Mouse (Mus musculus): Measurements from ENCODE around the gene Krt33b. TPM values are rescaled to one million over a fixed set of nuclear protein-coding genes. Genes with fewer than 3 reads are reported as not detected.

The Krt33b gene
- polyA plus RNA-seq, 1 experiment from 2014 or later = not detected

DNA sequence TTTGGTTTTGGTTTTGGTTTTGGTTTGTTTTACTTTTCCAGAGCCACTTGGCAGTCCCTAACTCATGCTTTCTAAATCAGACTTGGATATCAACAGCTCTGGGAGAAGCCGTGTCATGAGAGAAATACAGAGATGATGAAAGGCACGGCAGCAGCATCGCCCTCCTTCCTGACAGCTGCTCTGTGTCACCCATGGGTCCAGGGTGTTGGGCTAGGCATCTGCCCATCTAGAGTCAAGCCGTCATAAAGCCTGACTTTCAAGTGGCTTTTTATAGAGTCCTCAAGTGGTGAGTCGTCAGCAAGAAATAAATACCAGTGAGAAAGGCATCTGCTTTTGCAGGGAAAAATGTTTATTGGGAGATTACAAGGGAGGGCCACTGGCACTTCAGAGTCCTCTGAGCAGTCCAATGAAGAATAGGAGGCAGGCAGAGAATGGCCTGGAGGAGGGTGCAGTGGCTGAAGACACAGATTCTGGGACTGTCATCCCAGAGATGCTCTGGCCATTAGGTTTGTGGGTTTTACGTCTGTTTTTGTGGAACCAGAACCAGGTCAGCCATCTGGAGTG lies 16.7 kb upstream of the Krt33b start:
- no peak for ATAC-seq (ENCODE audit: low read depth)
- H3K4me3 ChIP-seq (ENCODE audit: low read depth, low read length) = no peak overlapping the region
- no peak overlapping the region for H3K9ac ChIP-seq (replicated peaks; ENCODE audit: low read depth, low read length)
- H3K9me3 ChIP-seq (ENCODE audit: control insufficient read depth, low read length) = no peaks in the 10 kb centered on the region
- H3K4me2 ChIP-seq (ENCODE audit: low read depth, low read length) = no peak overlapping the region
- no peaks in the 10 kb centered on the region for H3K4me1 ChIP-seq (ENCODE audit: control insufficient read depth, insufficient read depth, low read length)
- 81% methylated on average over 6 of the region's 6 CpGs for WGBS
- H3K36me3 ChIP-seq (ENCODE audit: control insufficient read depth, insufficient read depth, low read length) = no peaks in the 10 kb centered on the region
- no peak overlapping the region for H3K27ac ChIP-seq (ENCODE audit: low read depth, low read length)
- H3K27me3 ChIP-seq (ENCODE audit: control insufficient read depth, insufficient read depth, low read length) = no peaks in the 10 kb centered on the region

- no peak within 1 kb of the TSS for H3K4me3 ChIP-seq (ENCODE audit: low read depth, low read length)
- no peak within 1 kb of the TSS for H3K27ac ChIP-seq (ENCODE audit: low read depth, low read length)
- H3K36me3 ChIP-seq (ENCODE audit: control insufficient read depth, insufficient read depth, low read length) = no peaks in the 10 kb centered on the region
- H3K9ac ChIP-seq (replicated peaks; ENCODE audit: low read depth, low read length) = no peak within 1 kb of the TSS
- 86% methylated on average over 6 of the region's 6 CpGs for WGBS
- no peak for ATAC-seq (ENCODE audit: low read depth)
- H3K27me3 ChIP-seq (ENCODE audit: control insufficient read depth, insufficient read depth, low read length) = no peaks in the 10 kb centered on the region
- H3K9me3 ChIP-seq (ENCODE audit: control insufficient read depth, low read length) = no peaks in the 10 kb centered on the region
- H3K4me1 ChIP-seq (ENCODE audit: control insufficient read depth, insufficient read depth, low read length) = no peaks in the 10 kb centered on the region
- no peak within 1 kb of the TSS for H3K4me2 ChIP-seq (ENCODE audit: low read depth, low read length)
Observed at GRCm38 (mm10) chr11:100041454-100041853, 11.8 kb upstream of the Krt33b start, which contains the start of gene Krt34. Gene Krt34 (minus strand): TSS chr11:100041554.

DNA sequence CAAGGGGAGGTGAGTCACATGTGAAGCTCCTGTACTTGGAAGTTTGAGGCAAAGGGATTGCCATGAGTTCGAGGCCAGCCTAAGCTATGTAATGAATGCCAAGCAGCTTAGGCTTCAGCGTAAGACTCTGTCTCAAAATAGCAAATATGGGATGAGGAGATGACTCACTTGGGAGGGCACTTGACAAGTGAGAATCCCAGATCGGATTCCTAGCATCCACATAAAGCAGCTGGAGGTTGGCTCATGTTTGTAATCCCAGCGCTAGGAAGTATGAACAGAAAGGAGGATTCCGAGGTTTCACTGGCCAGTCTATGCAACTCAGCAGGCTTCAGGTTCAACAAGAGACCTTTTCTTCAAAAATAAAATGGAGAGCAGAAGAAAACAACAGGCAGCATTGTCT lies 8.2 kb downstream of the Krt33b start:
- H3K9me3 ChIP-seq (ENCODE audit: control insufficient read depth, low read length) = no peaks in the 10 kb centered on the region
- ATAC-seq (ENCODE audit: low read depth) = no peak
- 83% methylated on average over 5 of the region's 5 CpGs for WGBS
- H3K4me3 ChIP-seq (ENCODE audit: low read depth, low read length) = no peak overlapping the region
- H3K36me3 ChIP-seq (ENCODE audit: control insufficient read depth, insufficient read depth, low read length) = no peaks in the 10 kb centered on the region
- H3K9ac ChIP-seq (replicated peaks; ENCODE audit: low read depth, low read length) = no peak overlapping the region
- no peaks in the 10 kb centered on the region for H3K27me3 ChIP-seq (ENCODE audit: control insufficient read depth, insufficient read depth, low read length)
- no peaks in the 10 kb centered on the region for H3K4me1 ChIP-seq (ENCODE audit: control insufficient read depth, insufficient read depth, low read length)
- H3K4me2 ChIP-seq (ENCODE audit: low read depth, low read length) = no peak overlapping the region
- H3K27ac ChIP-seq (ENCODE audit: low read depth, low read length) = no peak overlapping the region

DNA sequence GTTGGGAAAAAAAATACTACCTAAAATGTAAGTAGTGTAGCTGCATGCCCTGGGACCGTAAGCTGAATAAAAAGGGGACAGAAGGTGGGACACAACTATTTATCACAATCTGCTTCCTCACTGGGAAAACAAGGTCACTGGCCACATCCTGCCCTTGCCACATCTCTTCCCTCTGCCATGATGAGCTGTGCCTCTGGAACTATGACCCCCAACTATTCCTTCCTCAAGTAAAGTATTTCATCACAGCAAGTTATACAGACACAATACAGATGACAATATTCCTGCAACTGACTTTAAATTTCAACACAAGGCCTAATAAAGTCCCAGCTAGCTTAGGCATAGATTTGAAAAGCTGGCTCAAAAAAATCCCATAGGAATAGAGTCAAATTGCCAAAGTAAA lies 10.2 kb downstream of the Krt33b start:
- no peak for ATAC-seq (ENCODE audit: low read depth)
- H3K9ac ChIP-seq (replicated peaks; ENCODE audit: low read depth, low read length) = no peak overlapping the region
- 94% methylated on average over 1 of the region's 1 CpGs for WGBS
- H3K9me3 ChIP-seq (ENCODE audit: control insufficient read depth, low read length) = no peaks in the 10 kb centered on the region
- no peak overlapping the region for H3K27ac ChIP-seq (ENCODE audit: low read depth, low read length)
- H3K4me3 ChIP-seq (ENCODE audit: low read depth, low read length) = no peak overlapping the region
- no peaks in the 10 kb centered on the region for H3K4me1 ChIP-seq (ENCODE audit: control insufficient read depth, insufficient read depth, low read length)
- H3K27me3 ChIP-seq (ENCODE audit: control insufficient read depth, insufficient read depth, low read length) = no peaks in the 10 kb centered on the region
- no peak overlapping the region for H3K4me2 ChIP-seq (ENCODE audit: low read depth, low read length)
- no peaks in the 10 kb centered on the region for H3K36me3 ChIP-seq (ENCODE audit: control insufficient read depth, insufficient read depth, low read length)

DNA sequence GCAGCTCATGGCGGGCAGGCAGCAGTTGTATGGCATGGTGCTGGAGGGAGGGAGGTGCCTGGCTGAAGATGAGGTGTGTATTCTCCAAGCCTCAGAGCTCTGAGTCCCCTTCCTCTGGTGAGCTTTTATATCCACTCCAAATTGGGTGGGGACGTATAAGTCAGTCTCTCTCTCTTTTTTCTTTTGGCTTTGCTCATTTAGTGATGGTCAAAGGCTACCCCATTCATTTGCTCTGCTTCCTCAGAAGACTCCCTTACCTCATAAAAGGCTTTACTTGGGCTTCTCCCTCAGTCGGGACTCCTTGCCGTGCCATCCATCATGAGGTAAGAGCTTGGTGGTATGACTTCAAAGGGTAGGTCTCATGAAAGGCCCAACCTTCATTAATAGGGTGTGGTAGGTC lies 13.6 kb downstream of the Krt33b start, which contains the start of gene Krt33a:
Krt33a (minus strand) TSS at position 101 of the 400 bp plus-strand sequence.
- no peak within 1 kb of the TSS for H3K9ac ChIP-seq (replicated peaks; ENCODE audit: low read depth, low read length)

DNA sequence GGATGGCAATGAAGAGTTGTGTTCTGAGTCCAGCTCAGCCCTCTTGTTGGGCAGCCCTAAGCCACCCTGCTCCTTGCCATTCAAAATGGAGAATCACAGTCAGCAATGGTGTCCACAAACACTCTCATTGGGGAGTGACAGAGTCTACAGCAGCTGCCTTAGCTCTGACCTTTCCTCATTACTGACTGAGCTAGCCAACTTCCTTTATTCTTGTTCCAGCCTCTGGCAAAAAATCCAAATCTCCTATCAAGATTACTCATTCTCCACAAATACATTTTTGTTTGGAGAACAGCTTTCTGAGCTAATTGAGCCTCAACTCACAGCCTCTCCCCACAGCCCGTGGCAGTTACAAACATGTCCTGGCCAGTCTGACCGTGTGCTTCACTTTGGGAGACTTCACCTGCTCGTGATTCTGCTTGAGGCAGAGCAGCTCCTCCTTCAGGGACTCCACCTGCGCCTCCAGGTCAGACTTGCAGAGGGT lies 15.9 kb downstream of the Krt33b start:
- ATAC-seq (ENCODE audit: low read depth) = no peak
- H3K4me1 ChIP-seq (ENCODE audit: control insufficient read depth, insufficient read depth, low read length) = no peaks in the 10 kb centered on the region
- WGBS = 86% methylated on average over 4 of the region's 4 CpGs

More for the DNA sequence above, 13.6 kb downstream of the Krt33b start, which contains the start of gene Krt33a:
- Histone ChIP-seq H3K27ac (ENCODE audit: low read depth, low read length) (no peak within 1 kb of the TSS), H3K4me1 (ENCODE audit: control insufficient read depth, insufficient read depth, low read length) (no peaks in the 10 kb centered on the region), H3K4me3 (ENCODE audit: low read depth, low read length) (no peak within 1 kb of the TSS), H3K4me2 (ENCODE audit: low read depth, low read length) (no peak within 1 kb of the TSS), H3K9me3 (ENCODE audit: control insufficient read depth, low read length) (no peaks in the 10 kb centered on the region), H3K27me3 (ENCODE audit: control insufficient read depth, insufficient read depth, low read length) (no peaks in the 10 kb centered on the region), H3K36me3 (ENCODE audit: control insufficient read depth, insufficient read depth, low read length) (no peaks in the 10 kb centered on the region)
- no peak for ATAC-seq (ENCODE audit: low read depth)
- WGBS = 81% methylated on average over 4 of the region's 4 CpGs

DNA sequence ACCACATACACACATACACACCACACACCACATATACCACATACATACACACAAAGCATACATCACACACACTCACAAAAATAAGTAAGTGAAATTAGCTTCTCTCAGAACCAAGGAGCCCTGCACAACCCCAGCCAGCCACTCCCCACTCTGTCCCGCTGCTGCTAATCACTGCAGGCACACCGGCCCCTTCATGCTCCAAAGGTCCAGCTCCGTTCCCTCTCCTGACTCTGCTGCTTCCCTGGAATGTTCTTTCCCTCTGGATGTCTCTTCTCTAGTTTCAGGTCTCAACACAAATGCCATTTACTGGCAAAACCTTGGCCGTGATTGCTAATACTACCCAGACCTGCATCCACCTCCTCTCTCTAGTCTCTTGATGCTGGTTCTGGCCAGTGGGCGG lies 19.0 kb downstream of the Krt33b start:
- no peak overlapping the region for H3K4me2 ChIP-seq (ENCODE audit: low read depth, low read length)
- H3K36me3 ChIP-seq (ENCODE audit: control insufficient read depth, insufficient read depth, low read length) = no peaks in the 10 kb centered on the region
- no peak for ATAC-seq (ENCODE audit: low read depth)
- H3K27me3 ChIP-seq (ENCODE audit: control insufficient read depth, insufficient read depth, low read length) = no peaks in the 10 kb centered on the region
- WGBS = 85% methylated on average over 5 of the region's 5 CpGs
- H3K4me3 ChIP-seq (ENCODE audit: low read depth, low read length) = no peak overlapping the region
- H3K9ac ChIP-seq (replicated peaks; ENCODE audit: low read depth, low read length) = no peak overlapping the region
- H3K9me3 ChIP-seq (ENCODE audit: control insufficient read depth, low read length) = no peaks in the 10 kb centered on the region
- H3K27ac ChIP-seq (ENCODE audit: low read depth, low read length) = no peak overlapping the region
- no peaks in the 10 kb centered on the region for H3K4me1 ChIP-seq (ENCODE audit: control insufficient read depth, insufficient read depth, low read length)

More for the DNA sequence above, 15.9 kb downstream of the Krt33b start:
- no peak overlapping the region for H3K4me2 ChIP-seq (ENCODE audit: low read depth, low read length)
- no peak overlapping the region for H3K4me3 ChIP-seq (ENCODE audit: low read depth, low read length)
- H3K27me3 ChIP-seq (ENCODE audit: control insufficient read depth, insufficient read depth, low read length) = no peaks in the 10 kb centered on the region
- H3K36me3 ChIP-seq (ENCODE audit: control insufficient read depth, insufficient read depth, low read length) = no peaks in the 10 kb centered on the region
- H3K9me3 ChIP-seq (ENCODE audit: control insufficient read depth, low read length) = no peaks in the 10 kb centered on the region
- no peak overlapping the region for H3K27ac ChIP-seq (ENCODE audit: low read depth, low read length)
- H3K9ac ChIP-seq (replicated peaks; ENCODE audit: low read depth, low read length) = no peak overlapping the region

DNA sequence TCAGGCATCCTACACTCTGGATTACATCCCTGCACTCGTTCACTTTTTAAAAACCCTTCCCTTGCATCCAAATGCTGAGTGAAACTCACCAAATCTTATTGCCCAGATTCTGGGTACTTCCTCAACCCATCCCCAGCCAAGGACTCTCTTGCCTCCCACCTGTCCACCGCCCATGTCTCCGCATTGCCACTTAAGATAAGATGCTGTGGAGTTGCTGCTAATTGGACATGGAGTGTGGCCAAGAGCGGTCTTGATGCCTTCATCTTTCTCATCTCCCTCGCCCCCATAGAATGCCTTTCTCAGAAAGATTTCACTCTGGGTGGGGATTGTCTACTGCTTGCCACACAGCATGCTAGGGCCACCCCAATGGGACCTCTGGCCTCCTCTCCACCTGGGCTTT lies 21.3 kb downstream of the Krt33b start:
- WGBS = 89% methylated on average over 5 of the region's 5 CpGs
- ATAC-seq (ENCODE audit: low read depth) = no peak
- Histone ChIP-seq H3K4me1 (ENCODE audit: control insufficient read depth, insufficient read depth, low read length) (no peaks in the 10 kb centered on the region), H3K27ac (ENCODE audit: low read depth, low read length) (no peak overlapping the region), H3K36me3 (ENCODE audit: control insufficient read depth, insufficient read depth, low read length) (no peaks in the 10 kb centered on the region), H3K9me3 (ENCODE audit: control insufficient read depth, low read length) (no peaks in the 10 kb centered on the region), H3K4me3 (ENCODE audit: low read depth, low read length) (no peak overlapping the region), H3K9ac (replicated peaks; ENCODE audit: low read depth, low read length) (no peak overlapping the region), H3K4me2 (ENCODE audit: low read depth, low read length) (no peak overlapping the region), H3K27me3 (ENCODE audit: control insufficient read depth, insufficient read depth, low read length) (no peaks in the 10 kb centered on the region)

GRCm38 (mm10) chr11:100006624-100007023 lies 23.0 kb downstream of the Krt33b start:
- H3K4me2 ChIP-seq (ENCODE audit: low read depth, low read length) = no peak overlapping the region
- H3K9ac ChIP-seq (replicated peaks; ENCODE audit: low read depth, low read length) = no peak overlapping the region
- no peak overlapping the region for H3K27ac ChIP-seq (ENCODE audit: low read depth, low read length)
- H3K36me3 ChIP-seq (ENCODE audit: control insufficient read depth, insufficient read depth, low read length) = no peaks in the 10 kb centered on the region
- no peak for ATAC-seq (ENCODE audit: low read depth)
- H3K9me3 ChIP-seq (ENCODE audit: control insufficient read depth, low read length) = no peaks in the 10 kb centered on the region; the same call in none of the 2 replicates
- WGBS = 60% methylated on average over 3 of the region's 3 CpGs
- H3K27me3 ChIP-seq (ENCODE audit: control insufficient read depth, insufficient read depth, low read length) = no peaks in the 10 kb centered on the region
- H3K4me1 ChIP-seq (ENCODE audit: control insufficient read depth, insufficient read depth, low read length) = no peaks in the 10 kb centered on the region
- no peak overlapping the region for H3K4me3 ChIP-seq (ENCODE audit: low read depth, low read length)

Data from neural tube, embryonic 14.5 days (tissue).